Mouse (Mus musculus): ENCODE measurements around the gene Cyp2c70.
"Not testable (repeated sequence)": the region's sequence is repeated elsewhere in the genome, so short reads cannot be mapped to it uniquely, and the experiment has no call there.

Cyp2c70 gene

DNA sequence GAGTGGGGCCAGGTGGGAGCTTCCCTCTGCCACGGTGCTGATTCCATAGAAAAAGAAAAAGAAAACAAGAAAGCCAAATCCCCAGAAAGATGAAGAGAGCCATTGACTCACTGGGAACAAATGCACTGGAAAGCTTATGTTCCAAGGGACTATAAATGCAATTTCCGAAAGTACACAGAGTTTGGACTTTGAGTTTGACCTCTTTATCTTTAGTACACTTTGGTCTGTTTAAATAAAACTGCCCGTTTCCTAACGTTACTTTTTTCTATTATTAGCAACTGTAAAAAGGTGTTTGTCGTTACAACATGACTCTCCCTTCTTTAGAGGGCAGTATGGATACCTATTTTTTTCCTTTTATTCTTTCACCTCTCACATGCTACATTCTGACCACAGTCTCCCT, at the start of gene Cyp2c70:
TSS of gene Cyp2c70 (minus strand) at position 174 of the 400 bp plus-strand sequence.
- no peak for DNase-seq (ENCODE audit: low read depth, low spot score)

DNA sequence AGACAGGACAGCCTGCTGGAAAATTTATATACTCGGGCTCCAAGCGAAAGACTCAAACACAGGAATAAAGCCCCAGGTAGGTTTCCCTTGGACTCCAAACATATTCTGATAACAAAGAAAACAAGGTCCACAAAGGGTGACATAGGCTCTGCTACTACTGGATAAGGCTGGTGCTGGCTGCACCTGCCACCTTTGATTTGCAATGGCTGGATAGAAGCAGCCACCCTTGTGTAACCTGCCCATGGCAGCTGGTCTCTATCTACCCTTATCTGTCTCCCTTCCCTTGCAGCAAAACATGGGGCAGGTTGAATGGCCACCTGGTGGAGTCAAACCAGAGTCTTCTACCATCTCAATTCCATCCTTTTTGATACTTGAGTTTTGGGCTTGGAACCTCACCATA, 45.4 kb upstream of the Cyp2c70 start:
- DNase-seq (ENCODE audit: low read depth, low spot score), result no peak

- no peak for DNase-seq (ENCODE audit: low read depth, low spot score)
Measured at GRCm38 (mm10) chr19:40231825-40232541, 44.9 kb upstream of the Cyp2c70 start.

GRCm38 (mm10) chr19:40231074-40231738, 44.1 kb upstream of the Cyp2c70 start:
- no peak for DNase-seq (ENCODE audit: low read depth, low spot score)

- DNase-seq (ENCODE audit: low read depth, low spot score), result no peak
Measured at GRCm38 (mm10) chr19:40226516-40227151, 39.5 kb upstream of the Cyp2c70 start.

DNA sequence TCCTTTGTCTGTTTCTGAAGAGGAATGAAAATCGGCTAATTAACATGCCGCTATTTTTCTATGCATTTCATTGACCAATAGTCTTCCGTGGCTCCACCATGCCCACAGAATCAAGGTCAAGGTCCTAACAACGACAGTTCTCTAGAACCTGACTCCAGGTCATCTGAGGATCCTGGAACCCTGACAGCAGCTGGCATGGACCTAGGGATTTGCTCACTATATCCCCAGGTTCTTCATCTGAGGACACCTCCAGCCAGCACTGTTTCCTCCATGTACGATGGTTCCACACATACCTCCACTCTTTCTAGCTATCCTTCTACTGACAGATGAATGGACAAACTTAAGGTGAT, 38.6 kb upstream of the Cyp2c70 start:
- DNase-seq (ENCODE audit: low read depth, low spot score), result no peak

GRCm38 (mm10) chr19:40225102-40225760, 38.1 kb upstream of the Cyp2c70 start:
- DNase-seq (ENCODE audit: low read depth, low spot score), result peak; percentile 75

DNA sequence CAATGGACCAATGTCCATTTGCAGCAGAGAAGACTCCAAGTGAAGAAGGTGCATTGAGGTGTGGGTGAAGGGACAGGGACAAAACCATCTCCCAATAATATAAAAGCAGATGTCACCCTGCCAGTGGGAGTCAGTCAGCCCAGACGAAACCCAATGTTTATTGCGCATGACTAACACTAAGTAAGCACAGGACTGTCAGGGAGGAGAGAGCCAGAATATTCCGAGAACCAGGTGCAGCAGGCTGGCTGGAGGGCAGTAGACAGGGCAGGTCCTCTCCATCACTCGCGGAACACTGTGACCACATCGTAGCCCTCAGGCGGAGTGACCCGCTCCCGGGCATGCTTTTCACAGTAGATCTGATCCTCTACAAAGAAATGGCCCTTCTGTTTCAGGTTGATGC, 35.2 kb upstream of the Cyp2c70 start:
- not testable (repeated sequence) for DNase-seq (ENCODE audit: low read depth, low spot score)

GRCm38 (mm10) chr19:40220878-40221277, 33.7 kb upstream of the Cyp2c70 start:
- no peak for DNase-seq (ENCODE audit: low read depth, low spot score)

DNA sequence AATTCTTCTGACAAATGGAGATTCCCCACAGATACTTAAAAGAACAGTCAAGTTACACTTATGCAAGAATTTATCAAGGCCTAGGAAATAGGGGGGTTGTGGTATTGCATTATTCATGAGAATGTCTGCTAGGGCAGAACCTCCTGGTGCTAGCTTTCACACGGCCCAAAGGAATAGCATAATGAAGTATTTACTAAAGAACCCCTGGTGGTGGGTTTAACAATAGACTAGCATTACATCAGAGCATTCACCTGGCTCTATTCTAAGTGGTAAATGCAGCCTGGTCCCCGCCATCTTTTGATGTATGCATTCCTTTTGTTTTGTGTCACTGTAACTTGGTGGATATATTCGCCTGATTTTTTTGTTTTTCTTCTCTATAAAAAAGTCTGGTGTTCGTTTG, 15.8 kb upstream of the Cyp2c70 start:
- not testable (repeated sequence) for DNase-seq (ENCODE audit: low read depth, low spot score)

DNA sequence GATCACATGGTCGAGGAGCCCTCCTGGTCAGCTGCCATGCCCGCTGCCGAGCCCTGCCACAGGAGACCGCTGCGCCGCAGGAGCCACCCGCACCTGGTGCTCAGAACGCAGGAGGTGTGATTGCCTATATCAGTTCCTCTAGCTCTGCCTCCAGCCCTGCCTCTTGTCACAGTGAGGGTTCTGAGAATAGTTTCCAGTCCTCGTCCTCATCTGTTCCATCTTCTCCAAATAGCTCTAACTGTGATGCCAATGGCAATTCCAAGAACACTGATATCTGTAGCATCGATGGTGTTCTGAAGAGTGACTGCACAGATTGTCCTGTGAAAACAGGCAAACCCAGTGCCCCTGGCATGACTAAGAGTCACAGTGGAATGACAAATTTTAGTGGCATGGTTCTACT, 3.5 kb upstream of the Cyp2c70 start:
- DNase-seq (ENCODE audit: low read depth, low spot score), result no peak

- DNase-seq (ENCODE audit: low read depth, low spot score), result no peak
Measured at GRCm38 (mm10) chr19:40183600-40183999, 3.5 kb downstream of the Cyp2c70 start.

DNA sequence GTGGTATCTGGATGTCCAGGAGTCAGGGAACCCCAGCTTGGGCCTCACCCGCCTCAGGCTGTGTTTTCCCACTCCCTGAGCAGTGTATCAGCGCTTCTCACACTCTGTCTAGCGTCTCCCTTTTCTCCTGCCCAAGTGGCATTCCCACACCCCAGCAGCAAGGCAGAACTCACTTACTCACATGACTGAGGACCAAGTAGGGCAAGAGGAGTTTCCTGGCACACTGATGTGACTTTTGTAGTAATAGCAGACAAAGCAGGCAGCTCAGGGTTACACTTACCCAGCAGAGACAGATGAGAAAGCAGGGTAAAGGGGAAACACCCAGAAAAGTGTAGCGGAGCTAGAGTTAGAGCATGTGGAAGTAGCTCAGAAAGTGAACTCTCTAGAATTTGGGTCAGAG, 8.8 kb downstream of the Cyp2c70 start:
- no peak for DNase-seq (ENCODE audit: low read depth, low spot score)

DNA sequence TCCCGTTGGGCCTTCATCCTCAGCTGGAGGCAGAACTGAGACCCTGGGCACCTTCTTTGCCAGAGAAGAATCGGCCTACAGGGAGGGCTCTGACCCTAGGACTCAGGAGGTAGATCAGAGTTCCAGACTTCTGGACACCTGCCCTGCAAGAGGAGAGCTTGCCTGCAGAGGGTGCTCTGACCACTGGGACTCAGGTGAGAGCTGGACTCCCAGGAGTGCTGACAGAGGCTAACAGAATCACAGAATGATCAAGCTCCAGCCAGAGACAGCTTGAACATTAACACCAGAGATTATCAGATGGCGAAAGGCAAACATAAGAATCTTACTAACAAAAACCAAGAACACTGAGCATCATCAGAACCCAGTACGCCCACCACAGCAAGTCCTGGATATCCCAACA, 18.7 kb downstream of the Cyp2c70 start:
- not testable (repeated sequence) for DNase-seq (ENCODE audit: low read depth, low spot score)

GRCm38 (mm10) chr19:40126996-40127395, 60.1 kb downstream of the Cyp2c70 start:
- not testable (repeated sequence) for DNase-seq (ENCODE audit: low read depth, low spot score)

GRCm38 (mm10) chr19:40125165-40125564, 62.0 kb downstream of the Cyp2c70 start:
- not testable (repeated sequence) for DNase-seq (ENCODE audit: low read depth, low spot score)

DNA sequence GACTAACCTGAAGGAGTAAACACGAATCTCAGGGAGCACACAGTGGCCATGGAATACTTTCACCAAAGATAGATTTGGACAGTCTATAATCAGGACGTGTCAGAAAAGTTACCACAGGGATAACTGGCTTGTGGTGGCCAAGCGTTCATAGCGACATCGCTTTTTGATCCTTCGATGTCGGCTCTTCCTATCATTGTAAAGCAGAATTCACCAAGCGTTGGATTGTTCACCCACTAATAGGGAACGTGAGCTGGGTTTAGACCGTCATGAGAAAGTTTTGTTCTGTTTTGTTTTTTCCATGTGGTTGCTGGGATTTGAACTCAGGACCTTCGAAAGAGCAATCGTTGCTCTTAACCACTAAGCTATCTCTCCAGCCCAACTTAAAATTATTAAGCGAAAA, 67.5 kb downstream of the Cyp2c70 start:
- not testable (repeated sequence) for DNase-seq (ENCODE audit: low read depth, low spot score)

Data from mesoderm, embryonic 11.5 days (tissue).